Mouse (Mus musculus) liver, adult 2 months (tissue): ENCODE measurements at regions not wholly inside any gene's neighbourhood (a gene's known extent, or its start where the extent isn't known, plus 50 kb on each side); places are given as distances from the start of the nearest gene placed in this dataset.

Experiments used
- DNase-seq: peaks from one replicate; pipeline ENCODE4 v3.0.0-alpha.2; 2011; ENCODE audit warnings: low read depth, low spot score; ENCODE audit errors: extremely low read depth
- H3K27ac ChIP-seq: fragments of 200-500 bp; replicated peaks from 2 replicates; pipeline ENCODE4 v1.5.1; 2012; ENCODE audit warnings: low read depth, mild to moderate bottlenecking, control low read depth, inconsistent platforms, low read length; ENCODE audit not compliant: insufficient read depth
- H3K27me3 ChIP-seq: fragments of 200-500 bp; 2 replicates; pipeline ENCODE4 v1.6.1; 2012; ENCODE audit warnings: mild to moderate bottlenecking, moderate library complexity, low read length, inconsistent platforms; ENCODE audit not compliant: control insufficient read depth, insufficient read depth
- H3K36me3 ChIP-seq: fragments of 200-500 bp; 2 replicates; pipeline ENCODE4 v1.6.1; 2012; ENCODE audit warnings: low read length, inconsistent platforms; ENCODE audit not compliant: control insufficient read depth, insufficient read depth
- H3K4me1 ChIP-seq: fragments of 200-500 bp; 2 replicates; pipeline ENCODE4 v1.6.1; 2011; ENCODE audit warnings: low read length; ENCODE audit not compliant: control insufficient read depth, insufficient read depth
- H3K4me3 ChIP-seq: fragments of 200-500 bp; 2 replicates; pipeline ENCODE4 v1.5.1; 2011; ENCODE audit warnings: low read depth, mild to moderate bottlenecking, control low read depth, low read length, moderate library complexity; ENCODE audit not compliant: insufficient read depth
- H3K79me2 ChIP-seq: fragments of 200-500 bp; 2 replicates; pipeline ENCODE4 v1.6.1; 2012; ENCODE audit warnings: inconsistent platforms, mild to moderate bottlenecking, low read length, moderate library complexity; ENCODE audit not compliant: control insufficient read depth, insufficient read depth
- H3K9ac ChIP-seq: fragments of 200-500 bp; 2 replicates; pipeline ENCODE4 v1.6.1; 2012; ENCODE audit warnings: low read depth, mild to moderate bottlenecking, control low read depth, inconsistent platforms, low read length
- CTCF ChIP-seq: fragments of 200-500 bp; IDR thresholded peaks from 2 replicates; pipeline ENCODE4 v1.5.1; 2011; ENCODE audit warnings: low read depth, low read length, control low read depth
- POLR2A ChIP-seq: fragments of 200-500 bp; IDR thresholded peaks from 2 replicates; pipeline ENCODE4 v1.6.1; 2011; ENCODE audit warnings: low read length, control low read depth; ENCODE audit not compliant: insufficient read depth; ENCODE audit errors: extremely low read depth
- WGBS: fragments of 180-500 bp; shearing (Covaris S2); methylation state at CpG from one replicate; pipeline ENCODE4 v1.1.7; 2018; 5-methylcytosine and 5-hydroxymethylcytosine counted together

DNA sequence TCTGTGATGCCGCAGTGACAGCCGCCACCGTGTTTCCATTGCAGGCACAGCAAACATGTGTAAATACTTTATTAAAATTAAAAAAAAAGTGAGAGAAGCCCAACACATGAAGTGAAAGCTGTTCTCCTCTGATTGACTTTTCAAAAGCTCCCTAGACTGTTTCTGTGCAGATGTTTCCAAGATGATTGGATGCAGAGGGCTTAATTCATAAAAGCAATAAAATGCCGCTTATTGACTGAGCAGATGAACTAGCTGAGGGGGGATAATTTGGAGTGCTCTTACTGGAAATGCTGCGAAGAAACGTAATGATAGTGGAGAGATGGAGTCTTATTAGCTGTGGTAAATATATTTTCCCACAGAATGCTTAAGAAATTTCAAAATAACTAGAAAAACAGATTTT, 170.4 kb downstream of the Rnf144a start:
- Histone ChIP-seq H3K27me3 (no peaks in the 10 kb centered on the region), H3K9ac (no peak overlapping the region), H3K4me1 (no peaks in the 10 kb centered on the region), H3K36me3 (no peaks in the 10 kb centered on the region), H3K4me3 (no peak overlapping the region), H3K27ac (no peak overlapping the region), H3K79me2 (no peaks in the 10 kb centered on the region)
- no peak for DNase-seq
- TF ChIP-seq POLR2A (no peak), CTCF (no peak)
- WGBS, result 92% methylated on average over 6 of the region's 6 CpGs

DNA sequence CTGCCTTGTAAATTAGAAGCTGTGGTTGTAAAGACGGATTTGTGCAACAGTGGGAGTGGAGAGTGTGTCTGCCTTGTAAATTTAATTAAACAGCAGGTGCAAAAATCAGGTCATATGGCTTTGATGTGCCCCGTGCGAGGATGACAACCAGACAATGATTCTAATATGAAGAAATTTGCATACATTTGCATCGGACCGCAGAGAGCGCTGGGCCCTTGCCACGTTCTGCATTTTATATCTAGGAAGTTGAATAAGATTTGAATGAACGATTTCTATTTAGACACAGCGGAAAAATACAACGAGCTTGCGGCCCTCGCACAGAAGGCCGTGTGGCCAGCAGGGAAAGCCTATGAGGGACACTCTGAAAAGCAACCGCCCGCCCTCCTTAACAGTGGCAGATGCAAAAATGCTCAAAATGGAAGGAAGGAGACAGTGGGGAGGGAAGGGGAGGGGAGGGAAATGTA, 187.5 kb downstream of the Rnf144a start:
- Histone ChIP-seq H3K27ac (no peak overlapping the region), H3K36me3 (no peaks in the 10 kb centered on the region), H3K4me1 (no peaks in the 10 kb centered on the region), H3K9ac (no peak overlapping the region), H3K27me3 (no peaks in the 10 kb centered on the region), H3K4me3 (no peak overlapping the region), H3K79me2 (no peaks in the 10 kb centered on the region)
- no peak for DNase-seq
- TF ChIP-seq CTCF (no peak), POLR2A (no peak)
- WGBS, result 89% methylated on average over 15 of the region's 15 CpGs

DNA sequence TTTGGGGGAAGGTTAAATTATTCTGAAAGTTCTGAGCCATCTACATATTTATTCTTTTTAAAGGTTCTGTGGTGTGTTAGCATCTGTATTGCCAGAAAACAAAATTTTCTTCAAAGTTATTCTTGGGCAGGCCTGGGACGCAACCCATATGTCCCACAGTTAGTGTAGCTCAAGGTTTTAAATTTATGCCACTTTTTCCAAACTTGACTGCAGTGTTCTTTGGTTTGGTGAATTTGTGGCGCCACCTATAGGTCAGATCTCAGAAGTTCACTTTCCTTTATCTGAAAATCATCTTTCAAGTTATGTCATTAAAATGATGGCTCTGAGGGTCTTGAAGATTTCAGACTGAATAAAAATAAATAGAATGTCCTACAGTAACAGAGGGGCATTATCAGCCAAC, 188.7 kb downstream of the Rnf144a start:
- Histone ChIP-seq H3K9ac (no peak overlapping the region), H3K4me1 (no peaks in the 10 kb centered on the region), H3K79me2 (no peaks in the 10 kb centered on the region), H3K27me3 (no peaks in the 10 kb centered on the region), H3K4me3 (no peak overlapping the region), H3K36me3 (no peaks in the 10 kb centered on the region), H3K27ac (no peak overlapping the region)
- no peak for TF ChIP-seq POLR2A
- TF ChIP-seq CTCF, result no peak
- WGBS, result 14% methylated on average over 2 of the region's 2 CpGs
- DNase-seq, result peak; percentile 17

DNA sequence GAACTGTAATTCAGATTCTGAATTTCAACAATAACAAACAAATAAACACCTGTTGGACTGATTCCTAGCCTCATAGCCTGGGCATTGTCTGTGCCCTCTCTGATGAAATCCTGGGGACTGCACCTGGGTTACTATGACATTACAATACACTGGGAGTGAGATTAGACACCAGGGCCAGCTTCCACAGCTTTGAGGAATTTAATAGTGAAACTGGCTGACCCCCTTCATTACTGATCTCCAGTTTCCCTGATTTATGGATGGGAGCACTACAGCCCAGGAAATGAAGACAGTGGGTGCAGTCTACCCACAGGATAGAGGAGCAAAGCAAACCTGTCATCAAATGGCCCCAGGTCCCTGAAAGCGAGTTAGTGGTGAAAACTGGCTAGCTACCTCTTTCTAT, 202.6 kb downstream of the Rnf144a start:
- no peak overlapping the region for H3K4me3 ChIP-seq
- no peaks in the 10 kb centered on the region for H3K4me1 ChIP-seq
- H3K27me3 ChIP-seq, result no peaks in the 10 kb centered on the region
- DNase-seq, result no peak
- no peak overlapping the region for H3K27ac ChIP-seq
- H3K9ac ChIP-seq, result no peak overlapping the region
- no peaks in the 10 kb centered on the region for H3K79me2 ChIP-seq
- TF ChIP-seq CTCF (no peak), POLR2A (no peak)
- no peaks in the 10 kb centered on the region for H3K36me3 ChIP-seq
- 71% methylated on average over 1 of the region's 1 CpGs for WGBS

DNA sequence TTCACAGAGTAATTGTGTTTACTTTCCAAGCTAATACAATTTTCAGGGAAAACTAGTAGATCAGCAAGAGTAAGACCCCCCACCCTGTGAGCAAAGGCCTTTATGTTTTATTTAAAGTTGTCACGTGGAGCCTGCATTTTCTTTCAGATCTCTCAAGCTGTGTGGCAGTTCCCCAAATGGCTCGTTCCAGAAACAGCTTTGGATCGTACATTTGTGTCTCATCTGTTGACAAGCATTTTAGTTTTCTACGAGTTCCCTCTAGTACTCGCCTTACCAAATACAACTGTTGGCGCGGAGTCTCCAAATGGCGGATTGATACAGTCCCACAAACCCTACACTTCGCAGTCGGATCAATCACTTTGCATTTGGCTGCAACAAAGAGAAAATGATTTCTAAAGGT, 203.6 kb downstream of the Rnf144a start:
- Histone ChIP-seq H3K79me2 (no peaks in the 10 kb centered on the region), H3K27ac (no peak overlapping the region), H3K36me3 (no peaks in the 10 kb centered on the region), H3K4me3 (no peak overlapping the region), H3K9ac (no peak overlapping the region), H3K4me1 (no peaks in the 10 kb centered on the region), H3K27me3 (no peaks in the 10 kb centered on the region)
- whole genome bisulfite sequencing, result 78% methylated on average over 10 of the region's 10 CpGs
- no peak for DNase-seq
- TF ChIP-seq CTCF (no peak), POLR2A (no peak)

DNA sequence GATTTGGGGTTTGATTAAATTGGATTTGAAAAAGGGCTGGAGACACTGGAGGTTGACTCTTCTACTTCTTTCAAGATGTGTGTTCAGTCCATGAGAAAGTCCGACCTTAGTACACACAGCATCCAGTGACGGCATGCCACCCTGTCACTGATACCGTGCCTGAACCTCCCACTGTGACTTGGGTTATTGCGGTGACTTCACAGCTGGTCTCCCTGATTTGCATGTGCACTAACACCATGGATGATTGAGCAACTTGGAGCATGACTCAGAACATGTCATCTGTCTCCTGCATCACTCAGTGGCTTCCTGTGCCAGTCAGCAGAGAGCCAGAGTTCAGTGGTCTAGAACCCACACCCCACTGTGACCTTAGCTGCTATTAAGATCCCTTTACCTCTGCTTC, 208.3 kb downstream of the Rnf144a start:
- no peak overlapping the region for H3K4me3 ChIP-seq
- H3K79me2 ChIP-seq, result no peaks in the 10 kb centered on the region
- H3K9ac ChIP-seq, result no peak overlapping the region
- no peaks in the 10 kb centered on the region for H3K4me1 ChIP-seq
- no peaks in the 10 kb centered on the region for H3K27me3 ChIP-seq
- H3K27ac ChIP-seq, result no peak overlapping the region
- TF ChIP-seq POLR2A (no peak), CTCF (no peak)
- 86% methylated on average over 4 of the region's 4 CpGs for WGBS
- no peaks in the 10 kb centered on the region for H3K36me3 ChIP-seq
- DNase-seq, result no peak
